Mouse (Mus musculus): ENCODE results near the gene Cep78. TPM values are rescaled to one million over a fixed set of nuclear protein-coding genes. Genes with fewer than 3 reads are reported as not detected.

Gene Cep78
- polyA plus RNA-seq, 1 experiment from 2014 or later = 28.9 TPM

DNA sequence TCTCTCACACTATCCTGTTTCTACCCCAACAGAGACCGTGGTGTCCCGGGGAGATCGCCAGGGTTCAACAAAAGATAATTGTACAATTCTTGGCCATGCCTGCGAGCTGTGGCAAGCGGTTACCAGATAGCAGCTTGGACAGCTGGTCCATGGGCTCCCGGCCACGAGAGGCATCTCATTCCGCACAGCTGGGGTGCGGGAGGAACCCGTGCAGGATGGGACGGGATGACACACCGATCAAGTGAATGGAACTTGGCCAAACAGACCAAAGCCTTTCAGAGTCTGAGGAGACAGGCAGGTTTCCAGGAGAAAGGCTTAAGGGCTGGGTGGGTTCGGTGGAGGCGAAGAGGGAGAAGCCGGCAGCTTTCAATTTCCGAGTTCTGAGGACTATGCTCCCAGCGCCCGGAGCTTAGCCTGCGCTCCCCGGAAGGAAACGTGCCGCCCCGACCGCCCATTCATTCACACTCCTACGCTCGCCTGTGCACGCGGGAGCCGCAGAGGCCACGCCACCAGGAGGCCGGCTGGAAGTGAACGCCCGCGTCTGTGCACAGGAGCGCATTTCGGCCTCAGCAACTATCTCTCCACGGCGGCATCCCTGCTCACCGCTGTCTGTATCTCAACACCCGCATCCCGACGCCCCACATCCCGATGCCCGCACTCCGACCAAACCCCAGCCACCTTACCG is 60.5 kb downstream of the Cep78 start:
- Histone ChIP-seq H3K4me3 (peak overlapping the region; percentile 63), H3K4me2 (peak overlapping the region; percentile 93), H3K4me1 (replicated peaks) (peaks cover 21% of the 10 kb centered on the region), H3K27ac (replicated peaks) (peak overlapping the region; percentile 84), H3K36me3 (peaks cover under 1% of the 10 kb centered on the region; the same call in 1 of the 2 replicates), H3K9ac (peak overlapping the region; percentile 61), H3K9me3 (no peaks in the 10 kb centered on the region), H3K27me3 (peaks cover 5% of the 10 kb centered on the region; the same call in 1 of the 2 replicates)
- ATAC-seq (ENCODE audit: low FRiP score, low read depth) = peak; percentile 73
- whole genome bisulfite sequencing = under 1% methylated on average over 46 of the region's 46 CpGs

DNA sequence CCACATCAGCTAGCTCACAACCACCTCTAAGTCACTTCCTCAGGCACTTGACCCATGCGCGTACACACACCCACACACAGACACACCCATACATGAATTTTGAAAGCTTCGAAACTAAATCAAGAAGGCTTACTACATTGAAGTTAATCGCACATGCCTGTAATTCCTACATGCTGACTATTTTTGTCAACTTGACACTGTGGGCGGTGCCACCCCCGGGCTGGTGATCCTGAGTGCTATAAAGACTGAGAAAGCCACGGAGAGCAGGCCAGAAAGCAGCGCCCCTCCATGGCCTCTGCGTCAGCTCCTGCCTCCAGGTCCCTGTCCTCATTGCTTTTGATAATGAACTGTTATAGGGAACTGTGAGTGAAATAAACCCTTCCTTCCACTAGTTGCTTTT is 61.4 kb downstream of the Cep78 start:
- H3K4me2 ChIP-seq = peak overlapping the region; percentile 93
- no peak for ATAC-seq (ENCODE audit: low FRiP score, low read depth)
- H3K36me3 ChIP-seq = peaks cover 5% of the 10 kb centered on the region
- peak overlapping the region; percentile 61 for H3K9ac ChIP-seq
- WGBS = 35% methylated on average over 9 of the region's 9 CpGs
- peak overlapping the region; percentile 63 for H3K4me3 ChIP-seq
- peaks cover 21% of the 10 kb centered on the region for H3K4me1 ChIP-seq (replicated peaks)
- peaks cover 5% of the 10 kb centered on the region; the same call in 1 of the 2 replicates for H3K27me3 ChIP-seq
- peak overlapping the region; percentile 84 for H3K27ac ChIP-seq (replicated peaks)
- H3K9me3 ChIP-seq = no peaks in the 10 kb centered on the region

GRCm38 (mm10) chr19:15919336-15919735 is 65.5 kb downstream of the Cep78 start:
- no peak overlapping the region for H3K4me2 ChIP-seq
- peaks cover 12% of the 10 kb centered on the region for H3K36me3 ChIP-seq
- H3K27me3 ChIP-seq = no peaks in the 10 kb centered on the region
- H3K4me1 ChIP-seq (replicated peaks) = peaks cover 14% of the 10 kb centered on the region; the same call in 1 of the 2 replicates
- H3K9me3 ChIP-seq = no peaks in the 10 kb centered on the region
- H3K9ac ChIP-seq = no peak overlapping the region
- WGBS = 96% methylated on average over 7 of the region's 7 CpGs
- H3K27ac ChIP-seq (replicated peaks) = no peak overlapping the region
- no peak overlapping the region for H3K4me3 ChIP-seq
- no peak for ATAC-seq (ENCODE audit: low FRiP score, low read depth)

GRCm38 (mm10) chr19:15918111-15918510 is 66.7 kb downstream of the Cep78 start:
- H3K4me2 ChIP-seq = no peak overlapping the region
- WGBS = 98% methylated on average over 7 of the region's 7 CpGs
- H3K36me3 ChIP-seq = peaks cover 18% of the 10 kb centered on the region
- no peaks in the 10 kb centered on the region for H3K27me3 ChIP-seq
- no peak for ATAC-seq (ENCODE audit: low FRiP score, low read depth)
- no peaks in the 10 kb centered on the region for H3K9me3 ChIP-seq
- H3K27ac ChIP-seq (replicated peaks) = no peak overlapping the region
- peaks cover 3% of the 10 kb centered on the region; the same call in 1 of the 2 replicates for H3K4me1 ChIP-seq (replicated peaks)
- no peak overlapping the region for H3K9ac ChIP-seq
- H3K4me3 ChIP-seq = no peak overlapping the region

- no peak for ATAC-seq (ENCODE audit: low FRiP score, low read depth)
- H3K4me1 ChIP-seq (replicated peaks) = no peaks in the 10 kb centered on the region
- H3K9ac ChIP-seq = no peak overlapping the region
- no peak overlapping the region for H3K27ac ChIP-seq (replicated peaks)
- no peaks in the 10 kb centered on the region for H3K9me3 ChIP-seq
- no peak overlapping the region for H3K4me3 ChIP-seq
- H3K4me2 ChIP-seq = no peak overlapping the region
- WGBS = 94% methylated on average over 9 of the region's 9 CpGs
- no peaks in the 10 kb centered on the region for H3K27me3 ChIP-seq
- peaks cover 18% of the 10 kb centered on the region; the same call in 1 of the 2 replicates for H3K36me3 ChIP-seq
Observed at GRCm38 (mm10) chr19:15913249-15913997, 71.4 kb downstream of the Cep78 start.

- Histone ChIP-seq H3K36me3 (peaks cover 11% of the 10 kb centered on the region; the same call in 1 of the 2 replicates), H3K27ac (replicated peaks) (no peak overlapping the region), H3K9me3 (no peaks in the 10 kb centered on the region), H3K4me2 (no peak overlapping the region), H3K27me3 (no peaks in the 10 kb centered on the region), H3K9ac (no peak overlapping the region), H3K4me3 (no peak overlapping the region), H3K4me1 (replicated peaks) (no peaks in the 10 kb centered on the region)
- no peak for ATAC-seq (ENCODE audit: low FRiP score, low read depth)
- 97% methylated on average over 5 of the region's 5 CpGs for WGBS
Observed at GRCm38 (mm10) chr19:15911441-15911840, 73.3 kb downstream of the Cep78 start.

DNA sequence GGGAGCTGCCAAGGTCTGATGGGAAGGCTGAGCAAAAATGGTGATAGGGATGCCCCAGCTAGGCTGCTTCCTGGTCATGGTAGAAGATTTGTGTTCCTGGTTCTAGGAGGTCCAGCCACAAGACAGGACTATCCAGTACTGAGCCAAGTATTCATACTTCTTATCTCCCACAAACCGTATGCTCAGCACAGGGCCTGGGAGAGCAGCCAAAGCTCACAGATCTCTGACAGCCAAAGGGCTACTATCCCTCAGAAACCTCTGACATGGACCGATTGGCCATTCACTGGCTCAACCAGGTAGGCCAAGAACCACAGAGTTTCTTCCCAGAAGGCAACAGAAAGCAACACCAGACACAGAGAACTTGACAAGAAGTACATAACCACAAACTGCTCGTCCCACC is 73.8 kb downstream of the Cep78 start:
- H3K4me2 ChIP-seq = no peak overlapping the region
- H3K36me3 ChIP-seq = peaks cover 11% of the 10 kb centered on the region; the same call in 1 of the 2 replicates
- no peak overlapping the region for H3K27ac ChIP-seq (replicated peaks)
- H3K9me3 ChIP-seq = no peaks in the 10 kb centered on the region
- 89% methylated on average over 3 of the region's 3 CpGs for WGBS
- no peak for ATAC-seq (ENCODE audit: low FRiP score, low read depth)
- H3K9ac ChIP-seq = no peak overlapping the region
- H3K27me3 ChIP-seq = no peaks in the 10 kb centered on the region
- no peaks in the 10 kb centered on the region for H3K4me1 ChIP-seq (replicated peaks)
- no peak overlapping the region for H3K4me3 ChIP-seq

- WGBS = 97% methylated on average over 1 of the region's 1 CpGs
- Histone ChIP-seq H3K4me1 (replicated peaks) (no peaks in the 10 kb centered on the region), H3K4me2 (no peak overlapping the region), H3K4me3 (no peak overlapping the region), H3K27ac (replicated peaks) (no peak overlapping the region), H3K36me3 (peaks cover 11% of the 10 kb centered on the region; the same call in 1 of the 2 replicates), H3K9ac (no peak overlapping the region), H3K9me3 (no peaks in the 10 kb centered on the region), H3K27me3 (no peaks in the 10 kb centered on the region)
- ATAC-seq (ENCODE audit: low FRiP score, low read depth) = no peak
Observed at GRCm38 (mm10) chr19:15910488-15910887, 74.3 kb downstream of the Cep78 start.

DNA sequence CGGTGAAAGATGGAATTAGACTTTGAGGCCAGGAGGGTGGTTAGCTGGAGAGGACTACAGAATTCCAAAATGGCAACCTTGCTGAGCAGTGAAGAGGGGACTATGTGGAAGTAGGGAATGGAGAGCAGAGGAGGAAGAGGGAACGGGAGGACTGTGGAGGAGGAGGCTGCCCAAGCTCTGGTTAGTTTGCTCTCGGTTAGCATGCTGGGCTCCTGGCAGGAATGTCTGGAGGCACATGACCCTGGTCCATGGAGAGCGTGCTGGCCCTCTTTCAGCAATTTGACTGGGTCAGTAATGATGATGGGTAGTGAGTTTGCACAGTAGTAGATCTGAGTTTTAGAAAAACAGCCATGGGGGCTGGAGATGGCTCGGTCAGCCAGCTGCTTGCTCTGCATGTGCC is 76.8 kb downstream of the Cep78 start:
- Histone ChIP-seq H3K4me3 (no peak overlapping the region), H3K27me3 (no peaks in the 10 kb centered on the region), H3K36me3 (peaks cover 5% of the 10 kb centered on the region; the same call in 1 of the 2 replicates), H3K27ac (replicated peaks) (no peak overlapping the region), H3K9me3 (no peaks in the 10 kb centered on the region), H3K9ac (no peak overlapping the region), H3K4me1 (replicated peaks) (peaks cover 11% of the 10 kb centered on the region), H3K4me2 (no peak overlapping the region)
- WGBS = 89% methylated on average over 5 of the region's 5 CpGs
- ATAC-seq (ENCODE audit: low FRiP score, low read depth) = no peak

Other genes with a start within 250 kb of the Cep78 start
- 85.4 and 104 TPM in 2 replicates for gene Psat1, start 37.7 kb downstream of the Cep78 start, polyA plus RNA-seq (2015; fragmentation: Nextera tagmentation; extraction: Ambion mirVana)
- 95.0 and 102 TPM in 2 replicates for gene Gnaq, start 147.8 kb upstream of the Cep78 start, polyA plus RNA-seq (2015; fragmentation: Nextera tagmentation; extraction: Ambion mirVana)

Data from hindbrain, embryonic 15.5 days (tissue).